Mouse (Mus musculus) heart, embryonic 10.5 days (tissue): ENCODE data around the gene Il10. TPM values are rescaled to one million over a fixed set of nuclear protein-coding genes. Genes with fewer than 3 reads are reported as not detected.

Experiments used
- DNase-seq: peaks from one replicate; pipeline ENCODE4 v3.0.0-alpha.2; 2017; ENCODE audit warnings: low spot score
- H3K27ac ChIP-seq: fragments of 300-500 bp; sonication (generic); 2 replicates; pipeline ENCODE4 v1.5.1; 2016; ENCODE audit warnings: mild to moderate bottlenecking
- H3K27me3 ChIP-seq: fragments of 300-500 bp; sonication (generic); 2 replicates; pipeline ENCODE4 v1.6.1; 2016; ENCODE audit warnings: mild to moderate bottlenecking; ENCODE audit not compliant: poor library complexity, insufficient read depth, severe bottlenecking
- H3K36me3 ChIP-seq: fragments of 300-500 bp; sonication (generic); 2 replicates; pipeline ENCODE4 v1.6.1; 2016; ENCODE audit warnings: mild to moderate bottlenecking, moderate library complexity
- H3K4me1 ChIP-seq: fragments of 300-500 bp; sonication (generic); 2 replicates; pipeline ENCODE4 v1.6.1; 2016; ENCODE audit warnings: mild to moderate bottlenecking
- H3K4me3 ChIP-seq: fragments of 300-500 bp; sonication (generic); 2 replicates; pipeline ENCODE4 v1.5.1; 2016; ENCODE audit warnings: mild to moderate bottlenecking, moderate library complexity
- H3K9me3 ChIP-seq: fragments of 300-500 bp; sonication (generic); 2 replicates; pipeline ENCODE4 v1.6.1; 2016; ENCODE audit warnings: mild to moderate bottlenecking, moderate library complexity
- WGBS: fragments of 180-500 bp; shearing (Covaris S2); methylation state at CpG from one replicate; pipeline ENCODE4 v1.1.7; 2016; 5-methylcytosine and 5-hydroxymethylcytosine counted together
- polyA plus RNA-seq: library from polyadenylated mRNA; unstranded; fragments of >200 nt; fragmentation: Nextera tagmentation; extraction: Ambion mirVana; gene quantifications from 2 replicates; pipeline ENCODE4 v1.2.1, GENCODE M21; 2016

Il10 gene
- polyA plus RNA-seq, 1 experiment from 2014 or later: not detected

- H3K36me3 ChIP-seq: no peaks in the 10 kb centered on the region
- peaks cover 9% of the 10 kb centered on the region for H3K4me1 ChIP-seq
- 91% methylated on average over 3 of the region's 3 CpGs for WGBS
- no peak for DNase-seq
- no peaks in the 10 kb centered on the region for H3K9me3 ChIP-seq
- no peaks in the 10 kb centered on the region for H3K27me3 ChIP-seq
- no peak overlapping the region for H3K4me3 ChIP-seq
- no peak overlapping the region for H3K27ac ChIP-seq
Observed at GRCm38 (mm10) chr1:131000296-131000695, 19.3 kb upstream of the Il10 start.

GRCm38 (mm10) chr1:131002561-131002960, 17.1 kb upstream of the Il10 start:
- DNase-seq: no peak
- H3K4me3 ChIP-seq: no peak overlapping the region
- no peaks in the 10 kb centered on the region for H3K9me3 ChIP-seq
- H3K36me3 ChIP-seq: no peaks in the 10 kb centered on the region
- 88% methylated on average over 2 of the region's 2 CpGs for WGBS
- H3K27me3 ChIP-seq: no peaks in the 10 kb centered on the region
- peaks cover 9% of the 10 kb centered on the region for H3K4me1 ChIP-seq
- no peak overlapping the region for H3K27ac ChIP-seq

- H3K4me3 ChIP-seq: peak overlapping the region; percentile 10; the same call in 1 of the 2 replicates
- no peaks in the 10 kb centered on the region for H3K27me3 ChIP-seq
- DNase-seq: peak; percentile 90
- no peaks in the 10 kb centered on the region for H3K36me3 ChIP-seq
- H3K9me3 ChIP-seq: no peaks in the 10 kb centered on the region
- peaks cover 9% of the 10 kb centered on the region for H3K4me1 ChIP-seq
- H3K27ac ChIP-seq: peak overlapping the region; percentile 65; the same call in 1 of the 2 replicates
- WGBS: 47% methylated on average over 17 of the region's 17 CpGs
Observed at GRCm38 (mm10) chr1:131003037-131003922, 16.4 kb upstream of the Il10 start.

GRCm38 (mm10) chr1:131006069-131006468, 13.6 kb upstream of the Il10 start:
- Histone ChIP-seq H3K27ac (no peak overlapping the region), H3K36me3 (no peaks in the 10 kb centered on the region), H3K9me3 (no peaks in the 10 kb centered on the region), H3K4me3 (no peak overlapping the region), H3K27me3 (no peaks in the 10 kb centered on the region), H3K4me1 (peaks cover 20% of the 10 kb centered on the region)
- WGBS: 69% methylated on average over 1 of the region's 1 CpGs
- no peak for DNase-seq

- H3K4me1 ChIP-seq: peaks cover 18% of the 10 kb centered on the region
- no peaks in the 10 kb centered on the region for H3K36me3 ChIP-seq
- H3K27ac ChIP-seq: 0 out of 2 replicates have a peak overlapping the region, but pooled peaks have one; percentile 64
- no peak for DNase-seq
- no peaks in the 10 kb centered on the region for H3K27me3 ChIP-seq
- H3K4me3 ChIP-seq: no peak overlapping the region
- H3K9me3 ChIP-seq: no peaks in the 10 kb centered on the region
- 53% methylated on average over 17 of the region's 17 CpGs for WGBS
Observed at GRCm38 (mm10) chr1:131010201-131011153, 9.2 kb upstream of the Il10 start.

GRCm38 (mm10) chr1:131012494-131012893, 7.2 kb upstream of the Il10 start:
- Histone ChIP-seq H3K27me3 (no peaks in the 10 kb centered on the region), H3K9me3 (no peaks in the 10 kb centered on the region), H3K36me3 (no peaks in the 10 kb centered on the region), H3K4me3 (no peak overlapping the region), H3K27ac (no peak overlapping the region), H3K4me1 (peaks cover 18% of the 10 kb centered on the region)
- DNase-seq: no peak
- 89% methylated on average over 8 of the region's 8 CpGs for WGBS

- no peaks in the 10 kb centered on the region for H3K9me3 ChIP-seq
- DNase-seq: no peak
- H3K4me3 ChIP-seq: no peak overlapping the region
- no peak overlapping the region for H3K27ac ChIP-seq
- no peaks in the 10 kb centered on the region for H3K36me3 ChIP-seq
- H3K4me1 ChIP-seq: peaks cover 18% of the 10 kb centered on the region
- 83% methylated on average over 5 of the region's 5 CpGs for WGBS
- peaks cover 2% of the 10 kb centered on the region; the same call in 1 of the 2 replicates for H3K27me3 ChIP-seq
Observed at GRCm38 (mm10) chr1:131013926-131014325, 5.7 kb upstream of the Il10 start.

GRCm38 (mm10) chr1:131015281-131015680, 4.4 kb upstream of the Il10 start:
- WGBS: 77% methylated on average over 6 of the region's 6 CpGs
- DNase-seq: no peak
- no peaks in the 10 kb centered on the region for H3K36me3 ChIP-seq

GRCm38 (mm10) chr1:131015879-131016278, 3.8 kb upstream of the Il10 start:
- 86% methylated on average over 7 of the region's 7 CpGs for WGBS
- H3K36me3 ChIP-seq: no peaks in the 10 kb centered on the region
- no peak overlapping the region for H3K4me3 ChIP-seq
- H3K9me3 ChIP-seq: no peaks in the 10 kb centered on the region
- H3K27me3 ChIP-seq: peaks cover 14% of the 10 kb centered on the region
- DNase-seq: no peak
- H3K4me1 ChIP-seq: peaks cover 7% of the 10 kb centered on the region; the same call in 1 of the 2 replicates
- H3K27ac ChIP-seq: no peak overlapping the region

More at GRCm38 (mm10) chr1:131015281-131015680, 4.4 kb upstream of the Il10 start:
- no peaks in the 10 kb centered on the region for H3K9me3 ChIP-seq
- H3K4me1 ChIP-seq: peaks cover 11% of the 10 kb centered on the region
- H3K27ac ChIP-seq: no peak overlapping the region
- H3K27me3 ChIP-seq: peaks cover 11% of the 10 kb centered on the region; the same call in 1 of the 2 replicates
- H3K4me3 ChIP-seq: no peak overlapping the region

GRCm38 (mm10) chr1:131020425-131021310, 1.0 kb downstream of the Il10 start:
- Histone ChIP-seq H3K36me3 (no peaks in the 10 kb centered on the region), H3K27me3 (peaks cover 23% of the 10 kb centered on the region), H3K9me3 (no peaks in the 10 kb centered on the region), H3K27ac (no peak overlapping the region), H3K4me3 (no peak overlapping the region), H3K4me1 (peaks cover 10% of the 10 kb centered on the region; the same call in 1 of the 2 replicates)
- 56% methylated on average over 12 of the region's 12 CpGs for WGBS
- no peak for DNase-seq

- Histone ChIP-seq H3K4me1 (peaks cover 10% of the 10 kb centered on the region; the same call in 1 of the 2 replicates), H3K27ac (no peak overlapping the region), H3K27me3 (peaks cover 23% of the 10 kb centered on the region), H3K4me3 (no peak overlapping the region), H3K9me3 (no peaks in the 10 kb centered on the region), H3K36me3 (no peaks in the 10 kb centered on the region)
- DNase-seq: no peak
- WGBS: 60% methylated on average over 9 of the region's 9 CpGs
Observed at GRCm38 (mm10) chr1:131021438-131021837, 1.8 kb downstream of the Il10 start.
